Mouse (Mus musculus): ENCODE results near the gene Tmem80. TPM values are rescaled to one million over a fixed set of nuclear protein-coding genes. Genes with fewer than 3 reads are reported as not detected.
A peak's percentile ranks its signal among the peaks of the same experiment; 100 is the strongest.

The Tmem80 gene
- polyA plus RNA-seq, 1 experiment from 2014 or later, result 32.6 TPM

GRCm38 (mm10) chr7:141315974-141316373, 11.6 kb upstream of the Tmem80 start:
- 73% methylated on average over 5 of the region's 5 CpGs for WGBS
- Histone ChIP-seq H3K9me3 (ENCODE audit: control insufficient read depth, low read length) (no peaks in the 10 kb centered on the region), H3K27ac (no peak overlapping the region), H3K4me3 (replicated peaks; ENCODE audit: low read length) (no peak overlapping the region), H3K4me2 (replicated peaks) (no peak overlapping the region), H3K9ac (no peak overlapping the region), H3K4me1 (replicated peaks; ENCODE audit: control insufficient read depth, insufficient read depth, low read length) (no peaks in the 10 kb centered on the region), H3K27me3 (ENCODE audit: control insufficient read depth, insufficient read depth, low read length) (no peaks in the 10 kb centered on the region), H3K36me3 (replicated peaks; ENCODE audit: control insufficient read depth, insufficient read depth) (peaks cover 100% of the 10 kb centered on the region)
- no peak for ATAC-seq (ENCODE audit: low FRiP score)
- no peak for DNase-seq (ENCODE audit: low spot score)

- Histone ChIP-seq H3K4me2 (replicated peaks) (no peak overlapping the region), H3K36me3 (replicated peaks; ENCODE audit: control insufficient read depth, insufficient read depth) (peaks cover 100% of the 10 kb centered on the region), H3K4me3 (replicated peaks; ENCODE audit: low read length) (no peak overlapping the region), H3K4me1 (replicated peaks; ENCODE audit: control insufficient read depth, insufficient read depth, low read length) (no peaks in the 10 kb centered on the region), H3K9me3 (ENCODE audit: control insufficient read depth, low read length) (no peaks in the 10 kb centered on the region), H3K27me3 (ENCODE audit: control insufficient read depth, insufficient read depth, low read length) (no peaks in the 10 kb centered on the region), H3K9ac (no peak overlapping the region), H3K27ac (no peak overlapping the region)
- no peak for ATAC-seq (ENCODE audit: low FRiP score)
- 78% methylated on average over 1 of the region's 1 CpGs for WGBS
- DNase-seq (ENCODE audit: low spot score), result no peak
Observed at GRCm38 (mm10) chr7:141317619-141318132, 9.9 kb upstream of the Tmem80 start.

- H3K9ac ChIP-seq, result no peak overlapping the region
- no peak overlapping the region for H3K4me2 ChIP-seq (replicated peaks)
- ATAC-seq (ENCODE audit: low FRiP score) (no peak), DNase-seq (ENCODE audit: low spot score) (no peak)
- WGBS, result 74% methylated on average over 2 of the region's 2 CpGs
- H3K4me3 ChIP-seq (replicated peaks; ENCODE audit: low read length), result no peak overlapping the region
- peaks cover 99% of the 10 kb centered on the region for H3K36me3 ChIP-seq (replicated peaks; ENCODE audit: control insufficient read depth, insufficient read depth)
- peaks cover 3% of the 10 kb centered on the region for H3K4me1 ChIP-seq (replicated peaks; ENCODE audit: control insufficient read depth, insufficient read depth, low read length)
- H3K27ac ChIP-seq, result no peak overlapping the region
- no peaks in the 10 kb centered on the region for H3K9me3 ChIP-seq (ENCODE audit: control insufficient read depth, low read length)
- H3K27me3 ChIP-seq (ENCODE audit: control insufficient read depth, insufficient read depth, low read length), result no peaks in the 10 kb centered on the region
Observed at GRCm38 (mm10) chr7:141319446-141319845, 8.1 kb upstream of the Tmem80 start.

- peak overlapping the region; percentile 94; the same call in 1 of the 2 replicates for H3K9ac ChIP-seq
- H3K27me3 ChIP-seq (ENCODE audit: control insufficient read depth, insufficient read depth, low read length), result no peaks in the 10 kb centered on the region
- no peaks in the 10 kb centered on the region for H3K9me3 ChIP-seq (ENCODE audit: control insufficient read depth, low read length)
- ATAC-seq (ENCODE audit: low FRiP score), result no peak
- H3K4me2 ChIP-seq (replicated peaks), result peak overlapping the region; percentile 15; the same call in 1 of the 2 replicates
- DNase-seq (ENCODE audit: low spot score), result no peak
- peaks cover 36% of the 10 kb centered on the region for H3K4me1 ChIP-seq (replicated peaks; ENCODE audit: control insufficient read depth, insufficient read depth, low read length)
- peaks cover 46% of the 10 kb centered on the region for H3K36me3 ChIP-seq (replicated peaks; ENCODE audit: control insufficient read depth, insufficient read depth)
- H3K4me3 ChIP-seq (replicated peaks; ENCODE audit: low read length), result no peak overlapping the region
- WGBS, result 81% methylated on average over 1 of the region's 1 CpGs
- H3K27ac ChIP-seq, result no peak overlapping the region
Observed at GRCm38 (mm10) chr7:141324686-141325085, 2.9 kb upstream of the Tmem80 start.

GRCm38 (mm10) chr7:141326546-141327446, 743 bp upstream of the Tmem80 start:
- Histone ChIP-seq H3K4me2 (replicated peaks) (peak overlapping the region; percentile 98), H3K27me3 (ENCODE audit: control insufficient read depth, insufficient read depth, low read length) (no peaks in the 10 kb centered on the region), H3K36me3 (replicated peaks; ENCODE audit: control insufficient read depth, insufficient read depth) (peaks cover 25% of the 10 kb centered on the region), H3K4me1 (replicated peaks; ENCODE audit: control insufficient read depth, insufficient read depth, low read length) (peaks cover 36% of the 10 kb centered on the region), H3K4me3 (replicated peaks; ENCODE audit: low read length) (peak overlapping the region; percentile 86), H3K27ac (peak overlapping the region; percentile 100), H3K9ac (peak overlapping the region; percentile 94), H3K9me3 (ENCODE audit: control insufficient read depth, low read length) (no peaks in the 10 kb centered on the region)
- DNase-seq (ENCODE audit: low spot score), result no peak
- peak; percentile 42 for ATAC-seq (ENCODE audit: low FRiP score)
- whole genome bisulfite sequencing, result 4% methylated on average over 35 of the region's 35 CpGs

- Histone ChIP-seq H3K9ac (peak overlapping the region; percentile 94), H3K27me3 (ENCODE audit: control insufficient read depth, insufficient read depth, low read length) (no peaks in the 10 kb centered on the region), H3K4me1 (replicated peaks; ENCODE audit: control insufficient read depth, insufficient read depth, low read length) (peaks cover 36% of the 10 kb centered on the region), H3K9me3 (ENCODE audit: control insufficient read depth, low read length) (no peaks in the 10 kb centered on the region), H3K4me2 (replicated peaks) (peak overlapping the region; percentile 98), H3K4me3 (replicated peaks; ENCODE audit: low read length) (peak overlapping the region; percentile 86), H3K27ac (peak overlapping the region; percentile 100), H3K36me3 (replicated peaks; ENCODE audit: control insufficient read depth, insufficient read depth) (peaks cover 23% of the 10 kb centered on the region)
- ATAC-seq (ENCODE audit: low FRiP score) (peak; percentile 32; the same call in 1 of the 2 replicates), DNase-seq (ENCODE audit: low spot score) (peak; percentile 25)
- WGBS, result 19% methylated on average over 24 of the region's 24 CpGs
Observed at GRCm38 (mm10) chr7:141328373-141328990, 943 bp downstream of the Tmem80 start.

- Histone ChIP-seq H3K36me3 (replicated peaks; ENCODE audit: control insufficient read depth, insufficient read depth) (peaks cover 24% of the 10 kb centered on the region), H3K9ac (no peak overlapping the region), H3K9me3 (ENCODE audit: control insufficient read depth, low read length) (no peaks in the 10 kb centered on the region), H3K27me3 (ENCODE audit: control insufficient read depth, insufficient read depth, low read length) (no peaks in the 10 kb centered on the region), H3K4me1 (replicated peaks; ENCODE audit: control insufficient read depth, insufficient read depth, low read length) (peaks cover 22% of the 10 kb centered on the region), H3K4me2 (replicated peaks) (no peak overlapping the region), H3K4me3 (replicated peaks; ENCODE audit: low read length) (no peak overlapping the region), H3K27ac (no peak overlapping the region)
- DNase-seq (ENCODE audit: low spot score) (no peak), ATAC-seq (ENCODE audit: low FRiP score) (no peak)
Observed at GRCm38 (mm10) chr7:141330706-141331105, 3.2 kb downstream of the Tmem80 start.

- Histone ChIP-seq H3K9me3 (ENCODE audit: control insufficient read depth, low read length) (no peaks in the 10 kb centered on the region), H3K36me3 (replicated peaks; ENCODE audit: control insufficient read depth, insufficient read depth) (peaks cover 34% of the 10 kb centered on the region), H3K9ac (no peak overlapping the region), H3K27me3 (ENCODE audit: control insufficient read depth, insufficient read depth, low read length) (no peaks in the 10 kb centered on the region), H3K4me2 (replicated peaks) (no peak overlapping the region), H3K27ac (no peak overlapping the region), H3K4me1 (replicated peaks; ENCODE audit: control insufficient read depth, insufficient read depth, low read length) (peaks cover 9% of the 10 kb centered on the region), H3K4me3 (replicated peaks; ENCODE audit: low read length) (no peak overlapping the region)
- DNase-seq (ENCODE audit: low spot score), result no peak
- no peak for ATAC-seq (ENCODE audit: low FRiP score)
- 91% methylated on average over 6 of the region's 6 CpGs for WGBS
Observed at GRCm38 (mm10) chr7:141331990-141332389, 4.5 kb downstream of the Tmem80 start.

GRCm38 (mm10) chr7:141335044-141335579, 7.6 kb downstream of the Tmem80 start:
- WGBS, result 89% methylated on average over 2 of the region's 2 CpGs

More at GRCm38 (mm10) chr7:141335044-141335579, 7.6 kb downstream of the Tmem80 start:
- Histone ChIP-seq H3K36me3 (replicated peaks; ENCODE audit: control insufficient read depth, insufficient read depth) (peaks cover 34% of the 10 kb centered on the region), H3K4me2 (replicated peaks) (no peak overlapping the region), H3K4me1 (replicated peaks; ENCODE audit: control insufficient read depth, insufficient read depth, low read length) (peaks cover 3% of the 10 kb centered on the region; the same call in 1 of the 2 replicates), H3K27me3 (ENCODE audit: control insufficient read depth, insufficient read depth, low read length) (0 out of 2 replicates have a peak, but pooled peaks cover 3% of the 10 kb centered on the region), H3K4me3 (replicated peaks; ENCODE audit: low read length) (no peak overlapping the region), H3K9ac (no peak overlapping the region), H3K9me3 (ENCODE audit: control insufficient read depth, low read length) (no peaks in the 10 kb centered on the region), H3K27ac (no peak overlapping the region)
- DNase-seq (ENCODE audit: low spot score), result no peak
- ATAC-seq (ENCODE audit: low FRiP score), result no peak
